Mouse (Mus musculus): ENCODE measurements around the gene Slc15a1.

The Slc15a1 gene

DNA sequence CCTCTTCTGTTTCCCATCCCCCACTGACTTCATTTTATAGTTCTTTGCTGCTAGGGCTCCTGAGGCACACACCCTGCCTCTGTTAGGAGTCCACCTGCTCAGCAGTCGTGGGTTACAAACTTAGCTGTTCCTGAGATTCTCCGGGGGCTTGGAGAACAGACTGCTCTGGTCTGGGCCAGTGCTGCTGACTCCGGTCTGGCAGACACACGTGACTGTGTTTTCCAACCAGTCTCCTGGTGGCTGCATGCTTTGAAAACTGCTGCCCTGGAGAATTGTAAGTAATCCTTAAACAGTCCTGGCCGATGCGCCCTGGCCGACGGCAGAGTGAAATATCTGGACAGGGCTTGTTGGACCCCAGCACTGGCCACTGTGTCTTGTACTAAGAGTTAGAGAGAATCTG is 12.7 kb downstream of the Slc15a1 start:
- DNase-seq (ENCODE audit: low spot score in 2 of 2): no peak

DNA sequence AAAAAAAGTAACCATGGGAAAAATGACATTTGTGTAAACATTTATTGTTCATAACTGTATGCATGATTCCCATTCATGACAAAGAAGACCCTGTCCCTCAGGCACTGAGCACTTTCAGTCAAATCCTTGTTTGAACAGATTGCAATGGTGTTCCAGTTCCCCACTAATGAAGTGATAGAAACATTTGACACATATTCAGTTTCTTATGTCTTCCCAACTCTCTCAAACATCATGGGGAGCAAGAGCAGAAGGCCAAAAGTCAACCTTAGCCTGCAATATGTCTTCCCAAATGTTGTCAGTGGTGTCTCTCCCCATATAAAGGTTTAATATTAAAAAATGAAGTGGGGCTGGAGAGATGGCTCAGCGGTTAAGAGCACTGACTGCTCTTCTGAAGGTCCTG is 19.3 kb downstream of the Slc15a1 start:
- DNase-seq (ENCODE audit: low spot score in 2 of 2): no peak

DNA sequence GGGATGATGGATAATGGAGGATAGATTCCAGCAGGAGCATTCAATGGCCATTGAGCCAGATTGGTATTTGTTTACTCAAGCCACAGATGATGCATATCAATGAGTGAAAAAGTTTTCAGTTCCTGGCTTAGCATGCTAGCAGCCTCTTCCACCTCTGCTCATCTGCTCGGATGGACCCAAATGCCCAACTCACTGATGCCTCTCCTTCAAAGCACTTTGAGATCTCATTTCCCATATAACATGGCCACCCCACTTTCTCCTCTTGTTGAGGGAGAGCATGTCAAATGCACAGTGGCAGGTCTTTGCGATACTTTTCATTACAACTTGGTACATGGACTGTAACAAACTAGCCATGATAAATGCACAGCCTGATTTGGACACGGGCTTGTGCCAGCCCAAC is 20.6 kb downstream of the Slc15a1 start:
- no peak for DNase-seq (ENCODE audit: low spot score in 2 of 2)

DNA sequence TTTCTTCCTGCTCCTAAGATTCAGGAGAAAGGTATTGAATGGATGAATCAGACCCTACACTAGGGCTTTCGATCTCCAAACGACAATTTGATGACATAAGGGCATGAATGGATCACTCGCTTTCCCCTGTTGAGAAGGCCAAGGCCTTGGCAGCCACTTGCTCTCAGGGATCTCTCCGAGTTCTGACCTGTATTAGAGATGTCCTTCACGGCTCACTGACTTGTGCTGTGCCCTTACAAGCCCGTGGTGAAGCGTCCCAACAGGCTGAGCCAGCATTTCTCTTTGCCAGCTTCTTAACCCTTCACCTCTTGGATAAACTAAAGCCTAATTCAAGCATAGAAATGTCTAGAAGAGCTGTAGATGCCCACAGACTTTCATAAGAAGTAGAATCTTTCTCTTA is 22.9 kb downstream of the Slc15a1 start:
- DNase-seq (ENCODE audit: low spot score in 2 of 2): no peak

DNA sequence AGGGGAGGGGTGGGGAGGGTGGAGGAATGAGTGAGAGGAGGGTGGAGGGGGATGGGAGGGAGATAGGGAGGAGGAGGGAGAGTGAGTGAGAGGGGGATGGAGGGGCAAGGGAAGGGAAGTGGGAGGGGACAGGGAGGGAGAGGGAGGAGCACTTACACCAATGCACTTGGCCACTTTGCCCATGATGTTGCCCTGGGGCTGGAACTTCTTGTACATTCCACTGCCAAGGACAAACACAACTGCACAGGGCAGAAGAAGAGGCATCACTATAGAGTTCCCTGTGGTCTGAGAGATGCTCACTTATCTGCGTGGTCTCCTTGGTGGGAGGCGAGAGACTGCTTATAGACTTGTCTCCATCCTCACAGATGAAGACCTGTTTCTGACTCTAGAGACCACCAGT is 23.5 kb downstream of the Slc15a1 start:
- DNase-seq (ENCODE audit: low spot score in 2 of 2): no peak

DNA sequence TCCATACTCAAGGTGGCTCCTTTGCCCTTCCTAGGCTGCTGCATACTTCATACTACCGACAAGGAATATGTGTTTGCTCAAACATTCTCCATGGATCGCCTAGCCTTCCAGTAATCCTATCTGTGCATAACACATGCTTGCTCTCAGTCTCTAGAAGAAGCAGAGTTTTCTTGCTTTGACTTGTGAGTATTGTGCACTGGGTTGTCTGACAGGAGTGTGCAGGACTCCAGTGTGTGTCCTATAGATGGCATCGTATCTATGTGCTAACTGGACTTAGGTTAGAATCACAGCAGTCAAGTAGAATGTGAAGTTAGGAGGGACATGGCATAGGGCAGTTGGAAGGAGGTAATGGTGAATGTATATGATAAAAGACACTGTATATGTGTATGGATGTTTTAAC is 26.0 kb downstream of the Slc15a1 start:
- DNase-seq (ENCODE audit: low spot score in 2 of 2): no peak

DNA sequence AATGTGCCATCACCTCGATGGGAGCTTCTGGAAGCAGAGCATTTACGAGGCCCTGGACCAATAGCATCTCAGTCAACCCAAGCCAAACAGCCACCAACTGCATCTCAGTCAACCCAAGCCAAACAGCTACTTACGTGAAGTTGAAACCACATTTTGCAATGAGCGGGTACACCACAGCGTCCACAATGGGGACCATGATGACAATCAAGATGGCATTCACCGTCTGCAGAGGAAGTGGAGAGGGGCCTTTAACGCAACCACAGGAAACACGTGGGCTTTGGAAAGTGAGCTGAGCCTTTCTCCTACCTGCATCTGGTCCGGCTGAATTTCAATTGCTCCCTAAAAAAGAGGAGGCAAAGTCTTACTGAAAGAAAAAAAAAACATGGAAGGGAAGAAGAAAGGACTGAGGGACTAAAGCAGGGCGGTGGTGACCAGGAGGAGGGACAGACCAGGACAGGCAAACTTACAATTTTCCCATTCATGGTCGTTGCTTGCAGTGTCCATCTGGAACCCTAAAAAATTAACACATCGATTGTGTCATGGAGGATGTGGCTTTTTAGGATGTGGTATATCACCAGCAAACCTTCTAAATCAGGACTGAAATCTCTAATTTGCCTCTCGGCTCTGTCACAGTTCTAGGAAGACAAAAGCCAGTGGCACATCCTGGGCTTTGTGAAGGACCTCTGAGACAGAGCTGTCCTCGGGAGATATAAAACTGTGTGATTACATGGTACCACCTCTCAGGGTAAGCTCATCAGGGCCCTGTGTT is 26.9 kb downstream of the Slc15a1 start:
- no peak for DNase-seq (ENCODE audit: low spot score in 2 of 2)

DNA sequence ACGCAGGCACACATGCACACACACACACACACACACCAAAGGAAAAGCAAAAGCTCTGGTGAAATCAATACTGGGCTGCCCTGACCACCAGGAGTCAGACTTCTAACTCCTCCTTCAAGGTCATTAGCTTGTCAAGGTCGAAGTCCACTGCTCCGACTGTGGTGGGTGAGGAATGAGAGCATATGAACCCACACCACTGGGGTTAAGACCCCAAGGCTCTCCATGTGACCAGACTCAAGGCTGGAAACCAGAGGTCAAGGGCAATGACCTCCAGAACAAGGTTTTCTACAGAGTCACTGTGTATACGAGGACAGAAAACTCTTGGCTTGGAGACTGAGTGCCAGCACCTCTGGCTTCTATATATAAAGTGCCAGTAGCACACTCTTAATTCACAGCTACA is 31.2 kb downstream of the Slc15a1 start:
- no peak for DNase-seq (ENCODE audit: low spot score in 2 of 2)

DNA sequence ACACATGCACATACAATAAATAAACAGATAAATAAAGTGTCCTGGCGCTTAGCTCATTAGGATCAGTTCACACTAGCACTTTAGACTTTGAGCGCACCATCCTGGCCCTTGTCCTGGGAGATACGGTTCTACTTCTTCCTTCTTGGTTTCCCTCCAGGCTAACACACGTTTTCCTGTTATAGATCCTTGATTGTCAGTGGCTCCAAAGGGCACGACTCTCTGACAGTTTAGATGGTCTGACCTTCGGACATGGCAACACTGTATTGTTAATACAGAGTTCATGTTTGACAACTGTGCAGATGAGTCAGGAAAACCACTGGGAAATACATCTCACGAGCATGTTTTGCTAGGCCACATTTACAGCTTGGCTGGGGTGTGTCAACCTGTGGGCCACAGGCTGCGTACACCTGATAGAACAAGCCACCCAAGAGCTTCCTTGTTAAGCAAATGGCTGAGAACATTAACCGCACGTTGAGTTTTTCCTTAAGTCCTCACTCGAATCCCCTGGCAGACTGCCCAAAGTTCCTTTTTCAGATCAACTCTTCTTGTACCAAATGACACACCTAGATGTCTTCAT is 33.4 kb downstream of the Slc15a1 start:
- DNase-seq (ENCODE audit: low spot score in 2 of 2): no peak

DNA sequence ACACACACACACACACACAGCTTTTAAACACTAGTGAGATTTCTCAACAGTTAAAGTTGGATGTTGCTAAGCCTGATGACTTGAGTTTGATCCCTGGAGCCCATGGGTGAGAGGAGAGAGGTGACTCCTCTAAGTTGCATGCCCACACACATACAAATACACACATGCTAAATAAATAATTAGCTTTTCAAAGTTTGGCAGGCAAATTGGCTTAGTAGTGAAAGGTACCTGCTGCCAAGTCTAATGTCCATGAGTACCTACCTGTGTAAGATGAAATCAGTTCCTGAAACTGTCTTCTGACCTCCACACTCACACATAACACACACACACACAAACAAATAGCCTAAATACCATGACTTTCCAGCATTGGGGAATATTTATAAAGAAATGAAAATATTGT is 35.5 kb downstream of the Slc15a1 start:
- DNase-seq (ENCODE audit: low spot score in 2 of 2): no peak

DNA sequence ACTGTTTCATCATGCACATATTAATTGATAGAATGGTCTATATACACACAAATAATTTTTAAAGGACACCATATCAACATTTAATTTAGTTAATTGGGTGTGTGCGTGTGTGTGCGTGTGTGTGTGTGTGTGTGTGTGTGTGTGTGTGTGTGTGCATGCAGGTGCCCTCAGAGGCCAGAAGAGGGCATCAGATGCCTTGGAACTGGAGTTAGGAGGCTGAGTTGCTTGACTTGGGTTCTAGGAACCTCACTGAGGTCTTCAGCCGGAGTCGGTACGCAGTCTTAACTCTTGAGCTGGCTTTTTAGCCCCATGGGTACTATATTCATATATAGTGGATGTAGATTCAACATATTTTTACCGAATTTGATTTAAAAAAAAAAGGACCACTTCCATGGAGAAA is 37.4 kb downstream of the Slc15a1 start:
- DNase-seq (ENCODE audit: low spot score in 2 of 2): no peak

DNA sequence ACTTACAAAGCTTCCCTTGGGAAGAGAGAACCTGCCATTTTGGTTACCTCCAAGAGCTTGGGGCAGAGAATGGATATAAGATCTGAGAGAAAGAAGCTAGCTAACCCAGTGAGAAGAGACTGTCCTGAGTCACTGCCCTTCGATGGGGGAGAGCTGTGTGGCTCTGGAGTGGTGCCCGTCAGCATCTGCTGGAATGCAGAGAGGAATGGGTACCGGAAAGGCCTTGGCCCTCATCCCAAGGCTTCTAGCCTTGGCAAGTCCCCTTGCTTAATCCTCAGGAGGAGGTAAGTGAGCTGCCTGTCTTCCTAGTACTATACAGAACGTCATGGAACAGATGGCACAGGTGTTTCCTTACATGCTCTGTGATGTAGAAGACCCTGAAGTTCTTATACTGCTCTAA is 38.6 kb downstream of the Slc15a1 start:
- DNase-seq (ENCODE audit: low spot score in 2 of 2): no peak

DNA sequence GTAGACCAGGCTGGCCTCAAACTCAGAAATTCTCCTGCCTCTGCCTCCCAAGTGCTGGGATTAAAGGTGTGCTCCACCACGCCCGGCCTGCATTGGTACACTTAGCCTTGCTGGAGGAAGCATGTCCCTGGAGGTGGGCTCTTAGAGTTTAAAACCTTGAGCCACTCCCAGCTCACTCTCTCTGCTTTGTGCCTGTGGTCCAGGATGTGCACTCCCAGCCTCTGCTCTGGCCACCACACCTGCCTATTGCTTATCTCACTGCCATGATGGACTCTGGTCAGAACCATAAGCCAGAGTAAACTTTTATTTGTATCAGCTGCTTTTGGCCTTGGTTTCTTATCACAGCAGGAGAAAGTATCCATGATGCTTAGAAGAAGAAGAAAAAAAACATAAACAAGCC is 40.7 kb downstream of the Slc15a1 start:
- no peak for DNase-seq (ENCODE audit: low spot score in 2 of 2)

DNA sequence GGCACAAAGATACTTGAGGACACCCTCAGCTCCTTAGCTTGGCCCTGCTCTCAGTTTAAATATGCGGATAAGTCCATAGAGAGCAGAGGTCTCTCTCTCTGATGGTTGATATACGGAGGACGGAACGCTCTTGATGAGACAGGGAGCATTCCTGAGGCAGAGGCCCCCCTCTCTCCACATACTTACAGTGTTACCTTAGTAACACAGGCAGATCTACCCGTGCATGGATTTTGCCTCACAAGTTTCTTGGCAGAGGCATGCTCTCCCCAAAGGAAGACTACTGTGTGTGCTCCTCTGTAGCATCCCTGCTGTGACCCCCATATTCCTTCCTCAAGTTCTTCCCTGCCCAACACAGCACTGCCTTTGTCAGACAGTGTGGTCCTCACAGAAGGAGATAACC is 42.3 kb downstream of the Slc15a1 start:
- DNase-seq (ENCODE audit: low spot score in 2 of 2): no peak

DNA sequence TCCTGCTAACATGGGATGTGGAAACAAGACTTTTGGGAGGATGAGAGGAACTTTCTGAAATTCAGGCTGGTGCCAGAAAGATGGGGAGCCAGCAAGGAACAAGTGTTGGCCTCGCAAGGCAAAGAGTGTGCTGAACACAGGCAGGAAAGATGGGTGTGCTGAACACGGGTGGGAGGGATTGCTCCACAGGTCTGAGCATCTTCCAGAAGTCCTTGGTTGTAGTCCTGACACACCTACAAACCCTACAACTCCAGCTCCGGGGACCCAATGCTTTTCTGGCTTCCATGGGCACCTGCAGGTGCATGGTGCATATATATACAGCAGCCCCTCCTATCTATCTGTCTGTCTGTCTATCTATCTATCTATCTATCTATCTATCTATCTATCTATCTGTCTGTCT is 44.1 kb downstream of the Slc15a1 start:
- no peak for DNase-seq (ENCODE audit: low spot score in 2 of 2)

DNA sequence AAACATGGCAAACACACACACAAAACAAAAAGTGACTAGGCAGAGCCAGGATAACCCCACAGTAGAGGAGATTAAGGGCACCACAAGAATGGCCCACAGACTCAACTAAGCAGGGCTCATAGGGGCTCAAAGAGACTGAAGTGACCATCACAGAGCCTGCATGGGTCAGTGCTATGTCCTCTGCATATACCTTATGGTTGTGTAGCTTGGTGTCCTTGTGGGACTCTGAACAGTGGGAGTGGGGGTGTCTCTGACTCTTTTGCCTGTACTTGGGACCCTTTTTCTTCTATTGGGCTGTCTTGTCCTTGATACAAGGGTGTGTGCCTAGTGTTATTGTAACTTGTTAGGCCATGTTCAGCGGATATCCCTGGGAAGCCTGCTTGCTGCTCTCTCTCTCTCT is 46.5 kb downstream of the Slc15a1 start:
- DNase-seq (ENCODE audit: low spot score in 2 of 2): no peak

DNA sequence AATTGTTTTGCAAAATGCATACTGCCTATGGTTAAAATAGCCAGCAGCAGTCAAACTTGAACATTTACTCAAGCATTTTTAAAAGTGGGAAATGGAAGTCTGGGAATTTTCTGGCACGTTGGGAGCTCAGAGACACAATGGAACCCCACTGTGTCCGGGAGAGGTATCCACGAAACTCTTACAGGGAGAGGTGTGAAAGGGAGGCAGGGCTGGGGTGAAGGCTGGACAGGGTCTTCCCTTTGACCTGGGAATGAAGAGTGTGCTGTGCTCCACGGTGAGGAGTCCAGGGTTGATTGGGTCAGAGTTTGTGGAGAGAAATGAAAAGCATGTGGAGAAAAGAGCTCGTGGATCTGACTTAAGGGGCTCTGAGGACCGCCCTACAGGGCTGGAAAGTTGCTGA is 47.5 kb downstream of the Slc15a1 start:
- no peak for DNase-seq (ENCODE audit: low spot score in 2 of 2)

DNA sequence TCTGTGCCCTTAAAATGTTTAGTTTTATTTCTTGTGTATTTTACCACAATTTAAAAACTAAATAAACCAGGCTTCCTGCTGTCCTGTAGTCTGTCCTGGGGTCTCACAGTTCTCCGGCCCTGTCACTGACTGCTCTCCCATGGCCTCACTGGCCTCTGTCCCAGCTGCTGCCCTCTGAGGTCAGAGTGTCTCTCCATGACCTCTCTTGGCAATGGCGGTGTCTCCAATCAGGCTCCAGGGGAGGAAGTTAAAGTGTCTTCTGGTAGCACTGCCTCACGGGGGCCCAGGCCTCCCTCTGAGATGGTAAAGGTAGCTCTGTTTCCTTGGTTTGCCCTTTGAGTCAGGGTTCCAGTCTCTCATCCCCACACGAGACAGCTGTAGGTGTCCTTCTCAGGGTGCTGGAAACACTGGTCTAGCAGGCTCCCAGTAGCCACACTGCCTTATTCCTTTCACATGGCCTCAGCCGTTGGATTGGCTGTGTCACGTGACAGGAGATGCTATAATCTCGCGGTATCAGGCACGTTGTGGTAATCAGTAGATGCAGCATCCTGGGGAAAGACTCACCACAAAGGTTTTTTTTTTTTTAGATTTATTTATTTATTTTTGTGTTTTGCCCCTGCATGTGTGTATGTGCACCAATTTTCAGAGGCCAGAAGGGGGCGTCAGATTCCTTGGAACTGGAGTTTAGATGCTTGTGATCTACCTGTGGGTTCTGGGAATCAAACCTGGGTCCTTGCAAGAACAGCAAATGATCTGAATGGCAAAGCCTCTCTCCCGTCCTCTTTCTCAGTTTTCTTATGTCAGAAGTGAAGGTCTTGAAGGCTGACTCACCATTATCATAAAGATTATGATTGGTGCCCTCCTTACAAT is 48.4 kb downstream of the Slc15a1 start:
- DNase-seq (ENCODE audit: low spot score in 2 of 2): no peak

DNA sequence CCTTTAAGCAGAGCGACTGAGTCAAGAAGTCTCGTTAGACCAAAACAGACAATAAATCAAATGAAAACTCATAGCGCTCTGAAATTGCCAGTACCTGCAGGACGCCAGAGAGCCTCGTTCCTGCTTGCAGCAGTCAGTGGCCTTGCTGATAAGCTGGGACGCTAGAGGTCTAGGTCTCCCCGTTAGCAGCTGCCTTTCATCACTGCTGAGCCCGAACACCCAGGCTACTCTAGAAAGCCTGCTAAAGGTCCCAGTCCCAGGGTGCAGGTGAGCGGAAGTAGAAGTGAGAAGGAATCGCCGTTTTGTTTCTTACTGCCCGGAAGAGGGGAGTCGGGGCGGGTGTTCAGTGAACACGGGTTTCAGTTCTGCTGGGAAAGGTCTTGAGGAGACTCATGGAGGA is 49.1 kb downstream of the Slc15a1 start:
- DNase-seq (ENCODE audit: low spot score in 2 of 2): no peak

DNA sequence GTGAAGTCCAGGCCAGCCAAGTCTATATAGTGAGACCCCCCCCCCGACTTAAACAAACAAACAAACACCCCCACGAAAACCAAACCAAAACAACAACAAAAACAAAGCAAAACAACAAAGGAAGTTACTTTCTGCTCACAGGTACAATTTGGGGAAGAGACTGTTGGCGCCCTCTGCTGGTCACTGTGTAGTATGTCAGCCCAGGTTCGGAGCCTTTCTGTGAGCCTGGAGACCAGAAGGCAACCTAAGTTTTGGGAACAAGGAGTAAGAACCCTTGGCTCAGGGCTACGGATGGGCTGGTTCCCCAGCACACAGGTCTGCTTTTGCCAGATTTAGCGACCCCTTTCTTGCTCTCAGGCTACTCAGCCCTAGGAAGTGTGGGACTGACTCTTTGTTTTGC is 49.5 kb downstream of the Slc15a1 start:
- peak; percentile 50 to 58 for DNase-seq (ENCODE audit: low spot score in 2 of 2)

DNA sequence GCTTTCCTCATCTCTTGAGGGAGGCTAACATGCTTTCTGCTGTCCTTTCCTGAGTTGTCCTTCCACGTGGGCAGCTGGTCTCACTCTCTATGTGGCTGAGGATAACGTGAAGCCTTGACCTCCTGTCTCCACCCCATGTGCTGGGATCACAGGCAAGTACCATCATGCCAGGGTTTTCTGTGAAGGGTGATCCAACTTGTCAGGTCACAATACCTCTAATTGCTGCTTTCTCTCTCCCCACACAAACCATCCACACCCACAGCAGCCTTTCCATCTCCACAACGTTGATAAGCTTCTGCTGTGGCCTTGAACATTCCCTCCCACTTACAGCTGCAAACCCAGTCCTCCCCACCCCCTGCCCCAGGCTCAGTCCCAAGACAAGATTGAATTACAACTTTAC is 51.9 kb downstream of the Slc15a1 start:
- DNase-seq (ENCODE audit: low spot score in 2 of 2): no peak

DNA sequence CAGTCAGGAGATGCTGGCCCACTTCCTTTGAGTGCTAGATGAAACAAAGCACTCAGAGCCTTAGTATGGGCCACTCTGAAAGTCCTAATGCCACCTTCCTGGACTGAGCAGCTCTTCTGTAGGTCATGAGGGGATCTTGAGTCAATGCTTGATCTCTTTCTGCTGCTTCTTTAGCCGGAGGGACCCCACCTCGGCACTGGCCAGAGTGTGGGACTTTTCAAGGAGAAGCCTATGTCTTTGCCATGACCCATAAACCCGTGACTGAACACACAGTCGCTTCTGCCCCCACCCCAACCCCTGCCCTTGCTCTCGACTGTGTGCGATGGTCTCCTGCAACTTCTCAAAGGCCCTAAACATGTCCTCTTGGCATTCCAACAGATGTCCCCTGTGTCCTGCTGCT is 52.8 kb downstream of the Slc15a1 start:
- DNase-seq (ENCODE audit: low spot score in 2 of 2): no peak

DNA sequence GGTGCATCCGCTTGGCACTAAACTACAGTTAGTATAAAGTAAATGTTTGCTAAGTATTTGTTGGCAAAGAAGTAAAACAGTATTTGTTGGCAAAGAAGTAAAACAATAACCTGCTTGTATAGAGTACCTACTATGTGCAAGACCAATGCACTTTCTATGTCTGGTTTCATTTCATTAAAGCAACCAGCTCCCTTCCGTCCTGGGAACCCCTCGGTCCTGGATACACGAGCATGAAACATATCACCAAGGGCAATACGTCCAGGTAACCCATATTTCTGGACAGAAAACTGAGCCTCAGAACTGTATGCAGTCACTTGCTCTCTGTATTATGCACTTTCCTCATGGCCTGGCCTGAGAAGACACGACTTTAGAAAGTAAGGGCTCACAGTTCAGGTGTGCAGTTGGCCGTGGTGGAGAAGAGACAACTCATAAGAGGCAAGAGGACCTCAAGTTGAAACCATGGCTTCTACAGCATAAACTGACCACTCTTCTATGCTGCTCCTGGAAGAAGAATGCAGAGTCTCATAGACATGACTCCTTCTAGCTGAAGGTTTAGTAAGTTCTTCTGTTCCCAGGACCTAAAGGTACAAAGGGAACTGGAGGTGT is 53.5 kb downstream of the Slc15a1 start:
- no peak for DNase-seq (ENCODE audit: low spot score in 2 of 2)
